Mouse (Mus musculus): ENCODE measurements around the gene Stxbp3. TPM values are rescaled to one million over a fixed set of nuclear protein-coding genes. Genes with fewer than 3 reads are reported as not detected.
A peak's percentile ranks its signal among the peaks of the same experiment; 100 is the strongest.

Stxbp3 gene
- total RNA-seq, 1 experiment from 2014 or later = 112 TPM

DNA sequence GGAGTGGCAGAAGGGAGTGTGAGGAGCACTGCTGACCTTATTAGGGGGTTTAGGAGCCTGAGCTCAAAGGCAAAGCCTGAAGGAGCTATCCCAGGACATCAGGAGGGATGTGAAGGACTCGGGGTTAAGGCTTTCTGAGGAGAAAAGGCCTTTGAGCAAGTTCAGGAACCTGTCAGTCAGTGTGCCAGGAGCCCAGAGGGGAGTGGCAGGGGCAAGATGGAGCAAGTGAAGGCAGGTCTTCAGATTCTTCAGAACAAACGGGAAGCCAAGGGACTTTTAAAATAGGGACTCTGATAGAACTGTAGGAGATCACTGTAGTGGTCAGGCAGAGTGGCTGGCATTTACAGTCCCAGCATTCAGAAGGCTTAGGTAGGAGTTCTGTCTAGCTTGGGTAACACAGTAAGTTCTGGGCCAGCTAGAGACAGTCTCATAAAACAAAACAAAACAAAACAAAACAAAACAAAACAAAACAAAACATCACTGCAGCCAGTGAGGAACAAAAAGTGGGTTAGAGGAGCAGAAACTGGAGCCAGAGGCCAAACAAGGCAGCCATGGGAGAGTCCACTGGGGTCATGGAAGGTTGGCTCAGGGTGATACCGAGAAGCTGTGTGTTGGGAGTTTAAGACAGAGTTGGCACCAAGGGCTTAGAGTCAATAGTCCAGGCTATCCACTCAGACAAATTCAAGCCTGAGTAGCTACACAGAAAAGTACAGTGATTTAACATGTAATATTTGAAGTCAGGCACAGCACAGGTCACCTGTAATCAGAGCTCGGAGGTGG, 61.4 kb downstream of the Stxbp3 start:
- ATAC-seq (ENCODE audit: extremely low read depth, insufficient number of reproducible peaks, low FRiP score, poor library complexity, severe bottlenecking) = no peak

DNA sequence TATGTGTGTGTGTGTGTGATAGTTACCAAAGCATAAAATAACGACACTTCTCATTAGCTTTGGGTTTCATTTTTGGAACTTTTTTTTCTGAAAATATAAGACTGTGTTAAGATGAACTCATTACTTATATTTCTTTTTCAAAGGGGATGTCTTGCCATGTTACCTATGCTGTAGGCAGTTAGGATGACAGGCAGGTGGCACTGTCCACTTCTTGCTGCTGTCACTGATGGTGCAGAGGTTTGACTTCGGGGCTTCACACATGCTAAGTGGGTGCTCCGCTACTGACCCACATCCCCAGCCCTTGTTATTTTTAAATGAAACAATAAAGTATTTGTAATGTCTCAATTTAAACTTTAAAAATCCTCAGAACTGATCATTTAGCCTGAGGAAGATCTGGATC, 67.5 kb downstream of the Stxbp3 start:
- ATAC-seq (ENCODE audit: extremely low read depth, insufficient number of reproducible peaks, low FRiP score, poor library complexity, severe bottlenecking) = no peak

DNA sequence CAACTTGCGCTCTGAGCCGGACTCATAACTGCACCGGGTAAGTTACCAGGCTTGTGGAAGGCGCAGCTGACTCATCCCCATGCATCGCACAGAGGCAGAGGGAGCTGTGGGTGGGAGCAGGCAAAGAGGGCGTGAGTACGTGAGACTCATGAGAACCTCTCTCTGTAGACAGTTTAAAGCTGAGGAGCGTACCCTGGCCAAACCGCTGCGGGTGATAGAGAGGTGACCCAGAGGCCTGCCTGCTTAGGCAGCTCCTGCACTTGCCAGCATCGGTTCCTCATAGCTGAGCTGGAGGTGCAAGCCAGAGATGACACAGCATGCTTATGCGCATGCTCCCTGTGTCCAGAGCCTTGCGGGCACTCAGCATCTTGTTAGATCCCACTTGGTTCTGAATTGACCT, 68.1 kb downstream of the Stxbp3 start:
- no peak for ATAC-seq (ENCODE audit: extremely low read depth, insufficient number of reproducible peaks, low FRiP score, poor library complexity, severe bottlenecking)

DNA sequence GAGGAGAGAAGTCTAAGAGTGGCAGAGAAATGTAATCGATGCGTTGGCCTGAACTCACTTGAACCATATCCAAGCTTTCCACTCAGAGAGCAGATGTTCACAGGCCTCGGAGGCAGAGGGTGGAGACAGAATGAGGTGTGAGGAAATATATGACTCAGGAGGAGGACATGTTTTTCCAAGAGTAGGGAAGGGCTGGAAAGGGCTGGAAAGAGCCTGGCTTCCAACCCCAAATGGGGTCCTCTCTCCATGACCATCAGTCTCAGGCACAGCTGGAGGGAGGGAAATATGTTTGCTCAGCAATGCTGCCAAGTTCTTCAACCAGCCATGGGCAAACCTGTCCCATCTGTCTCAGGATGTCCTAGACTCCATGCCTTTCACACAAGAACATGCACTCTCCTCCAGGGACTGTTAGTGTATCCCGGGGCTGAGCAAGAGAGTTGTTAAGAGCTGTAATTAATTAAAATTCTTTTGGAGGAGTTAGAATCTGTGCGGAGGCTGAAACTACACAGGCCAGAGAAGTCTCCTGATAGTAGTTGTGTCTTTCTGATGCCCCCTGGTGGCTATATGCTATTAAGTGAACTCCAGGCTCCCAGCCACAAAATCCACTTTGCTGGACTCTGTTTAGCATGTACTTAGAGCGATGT, 69.5 kb downstream of the Stxbp3 start:
- ATAC-seq (ENCODE audit: extremely low read depth, insufficient number of reproducible peaks, low FRiP score, poor library complexity, severe bottlenecking) = peak; percentile 31; the same call in 1 of the 2 replicates

DNA sequence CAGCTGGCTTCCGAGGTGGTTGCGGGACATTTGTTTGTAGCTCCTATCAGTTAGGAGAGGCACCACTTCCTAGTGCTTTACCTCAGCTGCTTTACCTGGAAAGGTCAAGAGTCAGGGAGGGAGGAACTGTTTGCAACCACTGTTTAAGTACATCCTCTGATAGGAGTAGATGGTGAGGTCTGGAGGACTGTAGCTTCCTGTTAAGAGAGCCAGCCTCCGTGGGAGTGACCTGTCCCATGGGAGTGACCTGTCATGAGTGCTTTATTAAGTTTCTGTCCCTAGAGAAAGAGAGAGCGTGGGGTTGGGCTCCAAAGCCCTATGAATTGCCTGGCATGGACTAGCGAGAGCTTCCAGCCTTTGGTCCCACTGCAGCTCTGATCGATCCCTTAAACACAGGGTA, 70.8 kb downstream of the Stxbp3 start:
- no peak for ATAC-seq (ENCODE audit: extremely low read depth, insufficient number of reproducible peaks, low FRiP score, poor library complexity, severe bottlenecking)

DNA sequence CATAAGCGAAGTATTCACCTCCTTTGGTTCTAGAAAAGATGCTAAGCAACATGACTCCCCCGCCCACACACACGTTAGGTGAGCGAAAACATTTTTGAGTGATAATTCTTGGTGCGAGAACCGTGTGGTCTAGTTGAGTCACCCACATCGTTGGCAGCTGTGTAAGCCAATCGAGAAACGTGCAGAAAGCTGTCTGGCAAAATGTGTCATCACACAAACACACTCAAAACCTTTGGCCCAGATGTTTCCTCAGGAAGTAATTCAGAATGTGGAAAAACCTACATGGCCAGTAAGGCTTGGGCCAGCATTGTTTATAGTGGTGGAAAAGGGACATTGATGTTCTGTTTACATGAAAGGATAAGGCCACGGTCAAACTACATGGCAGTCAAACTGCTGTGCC, 72.9 kb downstream of the Stxbp3 start:
- ATAC-seq (ENCODE audit: extremely low read depth, insufficient number of reproducible peaks, low FRiP score, poor library complexity, severe bottlenecking) = no peak

DNA sequence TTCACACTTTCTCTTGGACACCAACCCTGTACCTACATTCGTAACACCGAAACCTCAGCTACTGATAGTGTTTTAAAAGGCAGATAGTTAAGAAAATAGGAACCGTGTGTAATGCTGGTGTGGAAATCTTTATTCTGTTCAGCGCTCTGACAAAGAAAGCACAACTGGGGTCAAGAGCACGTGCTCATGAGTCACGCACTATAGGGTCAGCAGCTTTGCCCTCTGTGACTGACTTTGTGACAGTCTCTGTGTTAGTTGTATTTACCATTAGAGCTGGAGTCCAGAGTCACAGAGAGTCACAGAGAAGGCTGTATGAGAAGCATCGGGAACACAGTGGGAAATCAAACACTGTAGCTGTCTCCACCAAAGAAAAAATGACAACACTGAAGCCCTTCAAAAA, 73.4 kb downstream of the Stxbp3 start:
- no peak for ATAC-seq (ENCODE audit: extremely low read depth, insufficient number of reproducible peaks, low FRiP score, poor library complexity, severe bottlenecking)

DNA sequence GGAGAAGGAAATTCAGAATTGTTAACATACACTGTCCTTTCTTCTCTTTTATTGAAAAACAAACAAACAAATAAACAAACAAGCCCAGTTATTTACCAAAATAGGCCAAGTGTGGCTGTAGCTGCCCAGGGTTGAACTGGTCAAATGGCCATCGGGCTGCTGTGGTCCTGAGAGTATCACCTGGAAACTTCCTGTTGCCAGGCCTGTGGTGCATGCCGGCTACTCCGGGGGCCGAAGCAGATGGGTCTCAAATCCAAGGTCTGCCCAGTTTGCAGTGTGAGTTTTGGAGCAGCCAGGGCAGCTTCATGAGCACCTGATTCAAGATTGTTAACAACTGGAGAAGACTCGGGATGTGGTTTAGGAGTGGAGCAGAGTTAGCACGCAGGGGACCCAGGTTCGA, 74.8 kb downstream of the Stxbp3 start:
- ATAC-seq (ENCODE audit: extremely low read depth, insufficient number of reproducible peaks, low FRiP score, poor library complexity, severe bottlenecking) = no peak

DNA sequence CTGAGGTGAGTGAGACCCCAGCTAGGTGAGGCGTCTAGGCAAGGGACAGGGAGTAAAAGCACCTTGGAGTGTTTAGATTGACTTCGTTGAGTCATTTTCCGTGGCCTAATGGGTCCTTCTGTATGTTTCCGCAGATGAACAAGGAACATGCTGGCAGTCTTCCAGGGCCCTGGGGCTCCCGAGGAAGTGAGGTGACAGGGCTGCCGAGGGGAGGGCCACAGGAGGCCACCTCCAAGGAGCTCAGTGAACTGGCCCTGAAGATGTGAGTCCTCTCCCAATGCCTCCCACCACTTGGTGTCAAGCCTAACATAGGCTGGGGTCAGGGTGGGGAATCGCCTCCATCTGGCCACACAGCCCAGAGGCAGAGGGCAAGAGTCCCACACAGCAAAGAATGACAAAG, 75.3 kb downstream of the Stxbp3 start:
- no peak for ATAC-seq (ENCODE audit: extremely low read depth, insufficient number of reproducible peaks, low FRiP score, poor library complexity, severe bottlenecking)

DNA sequence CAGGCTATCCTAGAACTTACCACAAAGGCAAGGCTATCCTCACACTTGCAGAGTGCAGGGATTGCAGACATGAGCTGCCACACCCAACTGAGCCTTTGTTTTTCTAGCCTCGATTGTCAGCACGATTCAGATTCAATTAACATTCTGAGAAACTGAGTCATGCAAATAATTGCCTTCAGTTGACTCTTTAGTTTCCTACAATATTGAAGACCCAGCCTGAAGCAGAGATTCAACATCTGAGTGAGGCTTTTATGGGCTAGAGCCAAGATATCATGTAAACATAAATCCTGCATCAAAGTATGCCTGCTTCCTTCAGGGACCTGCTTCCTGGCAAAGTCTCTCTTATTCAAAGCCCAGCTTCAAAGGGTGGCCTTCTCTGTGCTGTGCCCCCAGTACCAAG, 76.6 kb downstream of the Stxbp3 start:
- ATAC-seq (ENCODE audit: extremely low read depth, insufficient number of reproducible peaks, low FRiP score, poor library complexity, severe bottlenecking) = no peak

DNA sequence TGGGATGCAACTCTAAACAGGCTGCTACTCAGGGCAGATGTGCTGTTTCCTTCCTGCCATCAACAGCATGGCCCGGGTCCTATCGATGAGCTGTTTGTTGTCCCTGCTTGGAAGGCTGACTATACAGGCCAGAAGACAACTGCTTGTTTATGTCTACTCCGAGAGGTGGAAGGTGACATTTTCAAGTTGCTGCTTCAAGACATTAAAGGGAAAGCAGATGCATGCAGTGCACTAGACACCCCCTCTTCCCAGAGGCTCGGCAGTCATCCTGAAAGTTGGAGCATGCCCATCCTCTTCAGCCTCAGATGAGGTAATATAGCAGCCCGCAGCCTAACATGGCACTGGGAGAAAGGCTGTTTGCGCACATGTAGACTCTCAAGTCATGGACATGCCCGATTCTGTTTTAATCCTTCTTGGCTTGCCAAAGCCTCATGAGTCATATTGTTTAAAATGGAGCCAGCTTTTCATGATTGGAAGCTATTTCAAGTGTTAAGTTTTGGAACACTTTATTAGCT, 77.7 kb downstream of the Stxbp3 start:
- no peak for ATAC-seq (ENCODE audit: extremely low read depth, insufficient number of reproducible peaks, low FRiP score, poor library complexity, severe bottlenecking)

DNA sequence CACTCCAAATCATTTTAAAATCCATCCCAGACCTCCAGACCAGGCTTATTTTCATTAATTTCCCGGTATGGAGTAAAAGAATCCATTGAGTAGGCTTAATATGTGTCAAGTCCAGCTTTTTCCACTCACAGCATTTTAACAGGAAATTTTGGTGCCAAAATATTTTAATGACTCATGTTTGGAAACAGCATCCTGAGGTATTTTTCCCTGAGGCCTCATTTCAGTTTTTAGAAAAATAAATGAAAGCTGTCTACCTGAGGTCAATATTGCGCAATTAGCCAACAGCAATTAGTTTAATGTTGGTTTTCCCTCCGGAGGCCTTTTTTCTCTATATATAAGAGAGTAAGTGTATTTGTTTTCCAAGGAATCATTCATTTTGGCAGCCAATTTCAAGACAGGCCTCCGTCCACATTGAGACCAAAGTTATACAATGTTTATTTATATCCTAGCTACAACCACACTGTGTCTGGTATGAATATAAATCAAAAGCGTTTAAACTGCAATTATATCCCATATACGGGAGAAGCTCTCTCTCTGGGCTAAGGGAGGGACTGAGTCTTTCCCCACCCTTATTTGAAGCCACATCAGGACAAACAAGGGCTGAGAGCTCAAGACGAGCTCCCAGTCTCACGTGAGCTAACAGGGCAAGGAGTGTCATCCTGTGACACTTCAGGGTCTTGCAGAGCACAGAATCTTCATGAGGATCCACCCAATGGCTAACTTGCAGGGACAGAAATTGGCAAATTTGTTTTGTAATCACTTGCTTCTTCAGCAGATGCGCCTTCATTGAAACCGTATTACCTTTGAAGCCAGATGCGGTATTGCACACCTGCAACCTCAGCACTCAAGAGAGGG, 80.5 kb downstream of the Stxbp3 start:
- ATAC-seq (ENCODE audit: extremely low read depth, insufficient number of reproducible peaks, low FRiP score, poor library complexity, severe bottlenecking) = no peak

DNA sequence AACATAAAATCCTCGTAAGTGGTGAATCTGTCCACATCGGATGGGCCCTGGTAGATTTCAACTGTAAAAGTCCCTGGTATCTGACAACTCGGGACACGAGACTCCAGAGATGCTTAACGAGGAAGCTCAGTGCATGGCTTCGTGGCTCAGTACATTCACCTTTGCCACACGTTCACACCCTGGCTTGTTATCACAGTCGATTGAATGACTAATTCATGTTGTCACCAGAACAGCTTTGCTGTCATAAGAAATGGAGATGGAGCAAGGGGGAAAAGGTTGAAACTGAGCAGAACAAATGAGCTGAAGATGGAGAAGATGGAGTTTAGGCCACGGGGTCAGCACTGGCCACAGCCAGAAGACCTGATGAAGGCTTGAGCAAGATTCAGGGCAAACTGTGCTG, 82.8 kb downstream of the Stxbp3 start:
- no peak for ATAC-seq (ENCODE audit: extremely low read depth, insufficient number of reproducible peaks, low FRiP score, poor library complexity, severe bottlenecking)

DNA sequence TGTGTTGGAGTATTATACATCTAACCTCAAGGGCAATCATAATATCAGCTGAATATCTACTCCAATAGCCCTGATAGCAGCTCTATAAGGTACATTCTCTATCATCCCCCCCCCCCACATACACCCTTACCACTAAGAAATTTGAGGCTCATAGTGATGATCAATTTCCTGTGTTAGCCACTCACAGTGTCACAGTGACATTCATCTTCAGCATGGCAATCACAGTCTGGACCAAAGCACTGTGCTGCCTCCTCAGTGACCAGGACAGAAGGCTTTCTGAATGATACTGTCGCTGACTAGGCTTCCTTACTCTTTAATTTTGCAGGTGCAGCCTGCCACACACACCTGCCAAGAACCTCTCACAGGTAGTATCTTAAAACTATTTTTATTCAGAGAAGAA, 84.2 kb downstream of the Stxbp3 start:
- no peak for ATAC-seq (ENCODE audit: extremely low read depth, insufficient number of reproducible peaks, low FRiP score, poor library complexity, severe bottlenecking)

DNA sequence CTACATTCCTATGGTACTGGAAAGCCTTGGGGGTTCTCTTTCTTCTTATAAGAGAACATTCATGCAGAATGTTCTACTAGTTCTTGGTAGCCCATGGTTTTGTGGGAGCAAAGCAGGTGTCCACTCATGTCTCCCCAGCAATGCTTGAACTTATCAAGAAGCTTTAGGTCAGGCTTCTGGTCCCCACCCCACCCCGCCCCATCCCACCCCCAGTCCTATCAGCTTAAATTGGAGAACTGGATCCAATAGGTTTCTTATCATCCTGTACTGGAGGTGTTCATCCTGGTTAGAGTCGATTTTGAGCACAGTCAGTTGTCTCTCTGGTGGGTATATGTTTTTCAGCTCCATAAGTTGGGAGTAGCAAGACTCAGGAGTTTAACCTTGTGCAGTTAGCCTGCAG, 84.8 kb downstream of the Stxbp3 start:
- no peak for ATAC-seq (ENCODE audit: extremely low read depth, insufficient number of reproducible peaks, low FRiP score, poor library complexity, severe bottlenecking)

DNA sequence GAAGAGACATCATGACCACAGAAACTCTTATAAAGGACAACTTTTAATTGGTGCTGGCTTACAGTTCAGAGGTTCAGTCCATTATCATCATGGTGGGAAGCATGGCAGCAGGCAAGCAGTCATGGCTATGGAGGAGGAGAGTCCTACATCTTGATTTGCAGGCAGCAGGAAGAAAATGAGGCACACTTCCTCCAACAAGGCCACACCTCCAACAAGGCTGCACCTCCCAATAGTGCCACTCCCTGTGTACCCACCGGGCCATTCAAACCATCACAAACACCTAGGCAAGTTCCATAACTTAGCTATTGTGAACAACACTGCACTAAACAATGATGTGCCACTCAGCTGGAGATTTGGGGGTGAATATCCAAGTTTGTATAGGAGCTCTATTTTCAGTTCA, 85.8 kb downstream of the Stxbp3 start:
- no peak for ATAC-seq (ENCODE audit: extremely low read depth, insufficient number of reproducible peaks, low FRiP score, poor library complexity, severe bottlenecking)

DNA sequence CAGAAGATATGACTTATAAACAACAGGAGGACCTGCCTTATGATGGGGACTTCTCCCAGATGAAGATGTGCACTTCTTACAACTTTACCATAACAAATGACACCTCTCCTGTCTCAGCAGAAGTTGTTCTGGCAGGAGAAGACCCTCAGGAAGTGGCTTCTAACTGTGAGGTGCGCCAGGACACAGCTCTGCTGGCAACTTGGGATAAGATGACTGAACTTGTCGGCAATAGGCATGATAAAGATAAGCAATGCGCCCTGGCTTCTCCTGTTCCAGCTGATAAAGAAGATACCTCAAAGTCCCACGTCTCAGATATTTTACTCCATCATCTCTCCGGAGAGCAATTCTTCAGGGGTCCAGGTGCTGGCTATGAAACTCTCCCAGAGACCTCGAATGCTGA, 88.6 kb downstream of the Stxbp3 start:
- ATAC-seq (ENCODE audit: extremely low read depth, insufficient number of reproducible peaks, low FRiP score, poor library complexity, severe bottlenecking) = no peak

DNA sequence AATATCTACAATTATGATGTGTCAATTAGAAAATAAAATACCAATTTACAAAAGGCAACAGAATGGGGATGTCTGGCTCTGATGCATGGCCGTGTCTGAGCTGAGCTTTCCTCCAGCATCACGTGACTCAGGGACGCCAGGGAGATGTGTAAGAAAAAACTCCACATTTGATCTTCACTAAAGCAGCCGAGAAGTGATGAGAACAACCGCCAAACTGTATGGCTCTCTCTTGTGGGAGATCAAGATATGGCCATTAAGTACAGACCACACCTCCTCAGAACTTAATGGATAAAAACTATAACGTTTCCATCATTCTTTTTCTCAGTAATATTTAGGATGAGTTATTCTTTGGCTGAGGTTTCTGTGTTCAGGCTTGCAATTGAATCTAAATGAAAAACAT, 89.3 kb downstream of the Stxbp3 start:
- no peak for ATAC-seq (ENCODE audit: extremely low read depth, insufficient number of reproducible peaks, low FRiP score, poor library complexity, severe bottlenecking)

DNA sequence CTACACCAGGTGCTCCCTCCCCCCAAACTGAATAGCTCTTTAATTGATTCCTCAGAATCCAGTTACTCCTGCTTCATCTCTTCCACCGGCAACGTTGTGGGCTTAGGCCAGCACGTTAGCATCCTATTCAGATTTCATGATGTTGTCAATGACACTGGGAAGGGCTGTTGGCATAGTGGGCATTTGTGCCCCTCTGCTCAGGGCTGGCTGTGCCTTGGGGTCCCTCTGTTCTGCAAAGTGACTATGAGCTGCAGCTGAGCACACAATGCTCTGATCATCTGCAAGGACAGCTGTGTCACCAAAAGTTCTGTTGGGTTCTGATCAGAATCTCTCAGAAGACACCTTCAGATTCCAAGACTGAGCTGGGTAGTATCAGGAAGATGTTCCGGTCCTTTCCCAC, 96.3 kb downstream of the Stxbp3 start:
- no peak for ATAC-seq (ENCODE audit: extremely low read depth, insufficient number of reproducible peaks, low FRiP score, poor library complexity, severe bottlenecking)

All from neutrophil, adult 5-6 weeks (primary cell).